Mouse (Mus musculus): ENCODE measurements around the gene Cyp4f16.
"Not testable (repeated sequence)": the region's sequence is repeated elsewhere in the genome, so short reads cannot be mapped to it uniquely, and the experiment has no call there.

Cyp4f16 gene

DNA sequence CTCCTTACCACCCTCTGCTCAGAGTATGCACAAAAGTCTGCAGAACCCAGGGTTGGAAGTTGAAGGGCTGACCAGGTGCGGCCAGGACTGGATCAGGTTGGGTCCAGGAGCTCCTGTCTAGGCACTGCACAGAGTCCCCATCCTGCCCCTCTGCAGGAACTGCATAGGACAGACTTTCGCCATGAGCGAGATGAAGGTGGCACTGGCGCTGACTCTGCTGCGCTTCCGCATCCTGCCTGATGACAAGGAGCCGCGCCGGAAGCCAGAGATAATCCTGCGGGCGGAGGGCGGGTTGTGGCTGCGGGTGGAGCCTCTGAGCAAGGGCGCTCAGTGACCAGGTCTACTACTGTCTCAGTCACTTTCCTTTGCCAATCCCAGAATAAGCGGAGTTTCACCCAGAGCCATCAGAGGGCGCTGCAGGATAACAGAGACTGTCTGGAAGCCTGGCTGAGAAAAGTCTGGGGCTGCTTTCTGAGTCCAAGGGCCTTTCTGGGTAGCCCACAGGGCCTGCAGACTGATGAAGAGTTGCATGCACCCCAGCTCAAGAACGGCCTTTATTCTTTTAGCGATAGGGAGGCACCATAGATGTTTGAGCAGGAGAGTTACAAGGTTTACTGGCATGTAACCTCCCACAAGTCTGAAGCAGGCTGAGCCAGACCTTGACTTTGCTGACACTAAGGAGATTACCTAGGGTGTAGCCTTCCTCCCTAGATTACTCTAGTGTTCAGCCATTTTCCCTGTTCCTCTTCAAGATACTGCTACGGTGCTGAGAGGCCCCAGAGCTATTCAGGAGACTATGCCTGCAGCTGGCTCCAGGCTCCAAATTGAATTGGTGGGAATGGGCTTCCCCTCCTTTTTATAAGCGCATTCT is 14.8 kb downstream of the Cyp4f16 start:
- DNase-seq (ENCODE audit: low read depth): peak; percentile 85

DNA sequence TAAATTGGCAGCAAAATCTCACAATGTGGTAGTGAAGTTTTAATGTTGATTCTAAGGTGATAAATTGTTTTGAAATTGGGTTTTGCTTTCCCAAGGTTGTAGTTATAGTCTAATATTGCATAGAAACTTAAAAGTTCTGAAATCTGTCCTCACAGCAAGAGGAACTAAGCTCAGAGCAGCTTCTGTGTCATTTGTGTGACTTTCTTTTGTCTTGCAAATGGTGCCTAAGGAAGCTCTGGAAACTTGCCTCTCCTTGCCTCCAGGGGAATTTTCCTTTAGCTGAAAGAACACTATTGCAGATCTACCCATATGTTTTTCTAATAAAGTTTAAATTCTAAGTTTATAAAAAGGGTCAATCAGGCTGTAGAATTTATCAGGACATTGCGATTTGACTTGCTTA is 16.7 kb downstream of the Cyp4f16 start:
- DNase-seq (ENCODE audit: low read depth): not testable (repeated sequence)

DNA sequence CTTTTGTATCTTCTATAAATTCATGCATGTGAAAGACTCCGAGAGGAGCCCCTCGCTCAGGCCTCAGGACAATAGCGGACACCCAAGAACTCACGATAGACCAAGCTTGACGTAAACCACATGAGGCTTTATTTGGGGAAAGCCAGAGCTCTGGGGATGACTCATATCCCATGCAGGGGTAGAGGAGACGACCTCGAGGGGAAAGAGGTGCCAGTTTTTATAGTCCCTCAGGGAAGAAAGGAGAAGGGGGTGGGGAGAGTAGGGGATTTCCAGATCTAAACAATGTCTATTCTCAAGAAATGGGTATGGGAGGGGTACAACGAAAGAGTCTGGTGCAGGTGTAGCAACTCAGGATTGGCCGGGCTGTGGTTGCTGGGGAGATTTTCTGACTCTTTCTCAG is 18.0 kb downstream of the Cyp4f16 start:
- not testable (repeated sequence) for DNase-seq (ENCODE audit: low read depth)

DNA sequence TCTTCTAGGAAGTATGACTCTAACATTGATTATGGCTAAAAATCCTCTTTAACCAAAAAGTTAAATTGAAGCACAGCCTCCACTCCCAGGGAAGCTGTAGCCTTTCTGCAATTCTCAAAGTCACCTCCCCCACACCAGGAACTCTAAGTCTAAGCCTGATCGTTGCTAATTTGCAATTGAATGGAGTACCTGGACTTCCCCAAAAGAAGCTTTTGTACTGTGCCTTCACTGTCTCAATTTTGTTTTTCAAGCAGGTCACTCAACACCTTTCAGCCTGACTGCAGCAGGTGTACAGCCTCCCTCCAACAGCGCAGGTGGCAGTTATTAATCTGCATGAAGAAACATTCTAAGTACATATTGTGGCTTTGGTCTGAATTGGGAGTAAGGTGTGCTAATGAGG is 26.9 kb downstream of the Cyp4f16 start:
- DNase-seq (ENCODE audit: low read depth): not testable (repeated sequence)

DNA sequence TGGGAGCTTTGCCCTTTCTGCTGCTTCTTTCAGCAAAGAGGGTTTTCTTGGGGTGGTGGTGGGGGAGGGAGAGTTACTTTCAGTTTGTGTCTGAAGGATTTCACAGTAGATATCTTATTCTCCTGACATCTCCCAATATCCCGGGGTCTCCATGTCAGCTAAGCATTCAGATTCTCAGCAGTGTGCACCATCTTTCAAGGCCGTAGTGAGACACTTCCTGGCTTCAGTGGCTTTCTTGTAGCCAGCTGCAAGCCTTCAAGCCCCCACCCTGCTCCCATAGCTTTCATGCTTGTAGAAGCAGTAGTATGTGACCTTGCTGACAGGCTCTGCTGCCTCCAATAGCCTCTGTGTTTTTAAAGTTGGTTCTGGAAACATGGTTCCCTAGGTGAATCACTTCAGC is 36.9 kb downstream of the Cyp4f16 start:
- DNase-seq (ENCODE audit: low read depth): not testable (repeated sequence)

DNA sequence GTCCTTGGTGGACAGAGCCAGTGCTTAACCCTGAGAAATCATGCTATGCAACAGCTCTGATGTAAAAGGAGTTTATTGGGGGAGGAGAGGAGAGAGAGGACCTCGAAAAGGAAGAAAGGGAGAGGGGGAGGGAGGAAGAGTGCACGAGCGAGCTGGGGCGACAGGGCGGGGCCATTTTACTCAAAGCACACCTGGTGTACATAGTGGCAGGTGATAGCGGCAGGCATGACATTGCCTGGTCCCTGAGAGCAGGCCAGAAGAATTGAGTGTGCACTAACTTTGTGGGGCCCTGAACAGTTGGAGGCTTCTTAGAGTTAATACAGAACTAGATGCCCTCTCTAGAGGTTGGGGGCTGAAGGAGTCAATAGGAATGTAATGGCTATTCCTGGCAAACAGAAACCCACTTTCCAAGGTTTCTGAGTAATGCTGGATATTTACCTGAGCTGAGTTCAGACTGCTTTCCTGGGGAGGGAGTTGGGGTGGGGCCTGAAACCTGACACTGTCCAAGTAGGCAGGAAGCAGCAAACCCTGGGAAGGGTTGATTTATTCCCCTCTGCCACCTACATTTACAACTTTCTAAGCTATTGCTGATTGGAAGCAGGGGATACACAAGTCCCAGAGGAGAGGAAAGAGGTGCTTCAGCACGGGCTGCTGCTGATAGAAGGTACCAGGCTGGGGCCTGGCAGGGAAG is 41.3 kb downstream of the Cyp4f16 start:
- DNase-seq (ENCODE audit: low read depth): no peak

DNA sequence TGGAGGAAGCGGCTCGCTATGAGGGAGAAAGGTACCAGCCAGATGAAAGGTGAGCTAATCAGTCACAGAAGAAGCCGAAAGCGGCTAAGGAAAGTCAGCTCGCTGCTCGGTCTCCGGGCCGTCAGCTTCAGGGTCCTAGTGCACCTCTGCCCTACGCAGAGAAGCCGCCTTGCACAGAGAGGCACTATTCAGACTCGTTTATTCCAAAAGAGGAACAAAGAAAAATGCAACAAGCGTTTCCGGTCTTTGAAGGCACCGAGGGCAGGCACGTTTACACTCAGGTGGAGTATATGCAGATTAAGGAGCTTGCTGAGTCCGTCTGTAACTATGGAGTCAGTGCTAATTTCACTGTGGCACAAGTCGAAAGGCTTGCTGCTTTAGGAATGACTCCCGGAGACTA is 60.1 kb downstream of the Cyp4f16 start:
- no peak for DNase-seq (ENCODE audit: low read depth)

All from c-Kit-positive CD71-positive TER-119-negative erythroid progenitor cells, embryonic 14.5 days (primary cell).